Mouse (Mus musculus) testis, adult 2 months (tissue): ENCODE data around the gene Pde1b.

Experiments
- CTCF ChIP-seq: fragments of 200-500 bp; IDR thresholded peaks from 2 replicates; pipeline ENCODE4 v1.5.1; 2012; ENCODE audit warnings: low read depth, mild to moderate bottlenecking, inconsistent platforms, low read length, moderate library complexity; ENCODE audit not compliant: control insufficient read depth, insufficient read depth, insufficient replicate concordance
- POLR2A ChIP-seq: fragments of 200-500 bp; IDR thresholded peaks from 2 replicates; pipeline ENCODE4 v1.6.1; 2012; ENCODE audit warnings: low read depth, mild to moderate bottlenecking, inconsistent platforms, low read length, moderate library complexity; ENCODE audit not compliant: control insufficient read depth

DNA sequence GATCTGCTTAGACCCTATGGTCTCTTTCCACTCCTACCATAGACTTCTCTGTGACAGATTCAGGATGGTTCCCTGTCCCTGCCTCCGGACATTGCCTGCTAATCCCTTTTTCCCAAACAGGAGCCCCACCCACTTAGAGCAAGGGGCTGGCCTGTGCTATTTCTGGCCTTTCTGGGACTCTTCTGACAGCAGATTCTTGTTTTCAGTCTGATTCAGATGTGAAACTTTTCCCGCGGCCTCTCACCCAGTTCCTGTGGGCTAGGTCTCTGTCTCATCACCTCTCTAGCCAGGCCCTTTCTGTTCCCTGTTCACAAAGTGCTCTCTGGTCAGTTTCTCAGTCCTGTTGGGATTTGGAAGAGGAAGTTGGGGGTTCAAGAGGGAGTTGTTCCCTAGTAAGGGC is 12.1 kb downstream of the Pde1b start:
- TF ChIP-seq CTCF (no peak), POLR2A (no peak)
